Mouse (Mus musculus) liver (tissue): ENCODE results near the gene Lamb3.

ENCODE experiments used
- DNase-seq: peaks from one replicate; pipeline ENCODE4 v3.0.0-alpha.2; 2020; ENCODE audit warnings: mixed read lengths

Gene Lamb3

GRCm38 (mm10) chr1:193390004-193390403 lies 182.5 kb downstream of the Lamb3 start:
- no peak for DNase-seq

DNA sequence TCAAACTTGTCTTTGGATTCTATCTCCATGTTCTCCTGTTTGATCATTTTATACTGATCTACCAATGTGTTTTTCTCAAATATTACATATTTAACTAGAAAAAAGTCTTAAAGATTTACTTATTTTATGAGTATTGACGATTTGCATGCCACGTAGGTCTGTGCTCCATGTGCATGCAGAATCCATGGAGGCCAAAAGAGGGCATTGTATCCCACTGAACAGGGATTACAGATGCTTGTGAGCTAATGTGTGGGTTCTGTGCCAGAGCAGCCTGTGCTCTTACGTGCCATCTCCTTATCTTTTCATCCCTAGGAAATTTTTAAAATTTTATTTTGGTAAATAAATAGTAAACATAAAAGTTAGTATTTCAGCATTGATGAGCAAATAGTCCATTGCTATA lies 184.8 kb downstream of the Lamb3 start:
- DNase-seq: no peak
